Mouse (Mus musculus) cerebellum, adult (tissue): ENCODE measurements around the gene Sf3a3.

Source experiments
- ATAC-seq: cut with Nextera tagmentation; 2 replicates; pipeline ENCODE4 v1.9.2; 2017; ENCODE audit warnings: mild to moderate bottlenecking, moderate library complexity, mixed read lengths; ENCODE audit not compliant: insufficient number of reproducible peaks, low FRiP score, low TSS enrichment

Sf3a3 gene

GRCm38 (mm10) chr4:124726121-124726520 lies 11.5 kb downstream of the Sf3a3 start:
- ATAC-seq, result no peak

- no peak for ATAC-seq
Measured at GRCm38 (mm10) chr4:124736952-124737351, 22.4 kb downstream of the Sf3a3 start.

GRCm38 (mm10) chr4:124737486-124737885 lies 22.9 kb downstream of the Sf3a3 start:
- no peak for ATAC-seq

GRCm38 (mm10) chr4:124738013-124738412 lies 23.4 kb downstream of the Sf3a3 start:
- ATAC-seq, result no peak

GRCm38 (mm10) chr4:124738783-124739182 lies 24.2 kb downstream of the Sf3a3 start:
- no peak for ATAC-seq

- ATAC-seq, result peak; percentile 92
Measured at GRCm38 (mm10) chr4:124741376-124742343, 27.1 kb downstream of the Sf3a3 start, which contains the start of gene Inpp5b. Gene Inpp5b (plus strand): TSS chr4:124741850.

GRCm38 (mm10) chr4:124742839-124743238 lies 28.3 kb downstream of the Sf3a3 start:
- no peak for ATAC-seq

- ATAC-seq, result no peak
Measured at GRCm38 (mm10) chr4:124746577-124746976, 32.0 kb downstream of the Sf3a3 start.

- no peak for ATAC-seq
Measured at GRCm38 (mm10) chr4:124747851-124748250, 33.3 kb downstream of the Sf3a3 start.

- peak; percentile 100 for ATAC-seq
Measured at GRCm38 (mm10) chr4:124751300-124752250, 37.0 kb downstream of the Sf3a3 start.

- no peak for ATAC-seq
Measured at GRCm38 (mm10) chr4:124752281-124753199, 38.0 kb downstream of the Sf3a3 start.

- no peak for ATAC-seq
Measured at GRCm38 (mm10) chr4:124755526-124755925, 41.0 kb downstream of the Sf3a3 start.

- no peak for ATAC-seq
Measured at GRCm38 (mm10) chr4:124759305-124759811, 44.8 kb downstream of the Sf3a3 start.

- no peak for ATAC-seq
Measured at GRCm38 (mm10) chr4:124761201-124761600, 46.6 kb downstream of the Sf3a3 start.

- ATAC-seq, result no peak
Measured at GRCm38 (mm10) chr4:124762858-124763452, 48.4 kb downstream of the Sf3a3 start.

- ATAC-seq, result no peak
Measured at GRCm38 (mm10) chr4:124765802-124766565, 51.4 kb downstream of the Sf3a3 start.

- no peak for ATAC-seq
Measured at GRCm38 (mm10) chr4:124766566-124766940, 52.0 kb downstream of the Sf3a3 start.

- ATAC-seq, result no peak
Measured at GRCm38 (mm10) chr4:124768963-124769591, 54.5 kb downstream of the Sf3a3 start.
